Mouse (Mus musculus) gastrocnemius, adult 2 months (tissue): ENCODE measurements around the gene Cd4. TPM values are rescaled to one million over a fixed set of nuclear protein-coding genes. Genes with fewer than 3 reads are reported as not detected.

Experiments
- DNase-seq: peaks from one replicate; pipeline ENCODE4 v3.0.0; 2022
- H3K27ac ChIP-seq: fragments of 200-600 bp; 2 replicates; pipeline ENCODE4 v1.8.1; 2022; ENCODE audit warnings: mild to moderate bottlenecking
- H3K4me3 ChIP-seq: fragments of 200-600 bp; 2 replicates; pipeline ENCODE4 v1.8.1; 2022; ENCODE audit warnings: mild to moderate bottlenecking, moderate library complexity
- CTCF ChIP-seq: fragments of 200-600 bp; IDR thresholded peaks from 2 replicates; pipeline ENCODE4 v1.8.1; 2022; ENCODE audit warnings: antibody characterized with exemption, mild to moderate bottlenecking, moderate library complexity
- intact Hi-C: fragments of 180-260 bp; cut with DNase I; formaldehyde crosslinking; loops from one replicate; pipeline ENCODE4 v1.15.1; 2025
- total RNA-seq, 2 experiments: library from RNA; stranded (reverse); gene quantifications; 2 replicates each; pipeline ENCODE4 v1.2.3; 2021

Cd4 gene
- total RNA-seq, 2 experiments from 2014 or later = not detected

GRCm38 (mm10) chr6:124913721-124914285 lies 25.8 kb upstream of the Cd4 start:
- intact Hi-C loops = no loop called here

GRCm38 (mm10) chr6:124913214-124913613 lies 25.2 kb upstream of the Cd4 start:
- Histone ChIP-seq H3K4me3 (no peak overlapping the region), H3K27ac (no peak overlapping the region)
- intact Hi-C loops = no loop called here

More at GRCm38 (mm10) chr6:124913721-124914285, 25.8 kb upstream of the Cd4 start:
- DNase-seq = no peak
- Histone ChIP-seq H3K4me3 (no peak overlapping the region), H3K27ac (no peak overlapping the region)
- no peak for TF ChIP-seq CTCF

GRCm38 (mm10) chr6:124911533-124912218 lies 23.7 kb upstream of the Cd4 start, which contains the start of gene Lag3:
Gene Lag3, minus strand, starts transcription at chr6:124911705.
- intact Hi-C loops = no loop called here
- Histone ChIP-seq H3K27ac (no peak within 1 kb of the TSS), H3K4me3 (no peak within 1 kb of the TSS)
- DNase-seq = no peak
- TF ChIP-seq CTCF = no peak

More at GRCm38 (mm10) chr6:124913214-124913613, 25.2 kb upstream of the Cd4 start:
- TF ChIP-seq CTCF = no peak
- DNase-seq = no peak

- intact Hi-C loops = no loop called here
Measured at GRCm38 (mm10) chr6:124910032-124910431, 22.0 kb upstream of the Cd4 start.

GRCm38 (mm10) chr6:124907767-124908166 lies 19.7 kb upstream of the Cd4 start:
- DNase-seq = no peak
- intact Hi-C loops = no loop called here
- Histone ChIP-seq H3K4me3 (no peak overlapping the region), H3K27ac (no peak overlapping the region)
- TF ChIP-seq CTCF = no peak

More at GRCm38 (mm10) chr6:124910032-124910431, 22.0 kb upstream of the Cd4 start:
- TF ChIP-seq CTCF = no peak
- H3K4me3 ChIP-seq = no peak overlapping the region
- DNase-seq = no peak
- no peak overlapping the region for H3K27ac ChIP-seq

- peak overlapping the region; percentile 80 for H3K4me3 ChIP-seq
- TF ChIP-seq CTCF = no peak
- intact Hi-C loops = loop anchor here (1.0 to 5.0 kb wide), 3 partner anchors 25 to 60 kb away; partner anchors contain the start of genes Cops7a and P3h3
Measured at GRCm38 (mm10) chr6:124904991-124905860, 17.2 kb upstream of the Cd4 start.

GRCm38 (mm10) chr6:124904161-124904981 lies 16.4 kb upstream of the Cd4 start:
- TF ChIP-seq CTCF = peak; percentile 68
- Histone ChIP-seq H3K27ac (peak overlapping the region; percentile 98), H3K4me3 (peak overlapping the region; percentile 80)
- intact Hi-C loops = loop anchor here (1.0 to 5.0 kb wide), 3 partner anchors 26 to 61 kb away; partner anchors contain the start of genes Cops7a and P3h3
- peak; percentile 75 for DNase-seq

More at GRCm38 (mm10) chr6:124904991-124905860, 17.2 kb upstream of the Cd4 start:
- DNase-seq = no peak
- peak overlapping the region; percentile 98 for H3K27ac ChIP-seq

GRCm38 (mm10) chr6:124903580-124904151 lies 15.6 kb upstream of the Cd4 start:
- Histone ChIP-seq H3K27ac (peak overlapping the region; percentile 98), H3K4me3 (peak overlapping the region; percentile 80)
- intact Hi-C loops = loop anchor here (1.0 to 5.0 kb wide), 5 partner anchors 27 to 181 kb away; partner anchors contain the start of genes Cops7a, P3h3 and Zfp384
- TF ChIP-seq CTCF = peak; percentile 98
- peak; percentile 96 for DNase-seq

GRCm38 (mm10) chr6:124901851-124902250 lies 13.8 kb upstream of the Cd4 start:
- intact Hi-C loops = loop anchor here (2.0 to 5.0 kb wide), 2 partner anchors 45 to 183 kb away; partner anchors contain the start of gene P3h3
- no peak for DNase-seq
- Histone ChIP-seq H3K27ac (no peak overlapping the region), H3K4me3 (no peak overlapping the region)
- TF ChIP-seq CTCF = no peak

GRCm38 (mm10) chr6:124900801-124901480 lies 12.9 kb upstream of the Cd4 start:
- DNase-seq = peak; percentile 35
- Histone ChIP-seq H3K27ac (no peak overlapping the region), H3K4me3 (no peak overlapping the region)
- no peak for TF ChIP-seq CTCF
- intact Hi-C loops = loop anchor here (5.0 kb wide), 1 partner anchor 44 kb away; the partner anchor contains the start of gene P3h3
